Mouse (Mus musculus) embryo, embryonic 11.5 days (tissue): ENCODE measurements around the gene Gpr155.

Experiments used
- DNase-seq: peaks from one replicate; pipeline ENCODE4 v3.0.0-alpha.2; 2012; ENCODE audit warnings: low read depth, low spot score

Gene Gpr155

DNA sequence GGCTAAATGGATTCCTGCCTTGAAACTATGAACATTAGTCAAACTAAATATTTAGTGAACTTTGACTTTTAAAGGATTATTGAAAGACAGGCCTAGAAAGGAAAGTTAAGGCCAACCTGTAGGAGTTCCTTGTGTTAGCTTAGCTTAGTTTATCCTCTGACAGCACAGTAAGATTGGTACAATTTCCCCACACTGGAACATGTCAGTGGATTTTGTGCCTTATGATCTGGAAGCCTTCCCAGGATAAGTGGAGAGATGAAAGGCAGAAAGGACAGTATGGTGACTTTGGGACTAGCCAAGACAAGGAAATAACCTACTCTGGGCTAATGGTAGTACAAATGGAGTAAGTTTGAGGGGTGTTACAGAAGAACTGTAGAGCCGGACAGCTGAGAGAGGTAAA is 1.4 kb upstream of the Gpr155 start:
- no peak for DNase-seq

- DNase-seq: no peak
These were observed 574 bp downstream of the Gpr155 start for GRCm38 (mm10) chr2:73385641-73386355.

GRCm38 (mm10) chr2:73385172-73385571 is 1.2 kb downstream of the Gpr155 start:
- DNase-seq: no peak

- DNase-seq: no peak
These were observed 5.9 kb downstream of the Gpr155 start for GRCm38 (mm10) chr2:73380298-73380975.

GRCm38 (mm10) chr2:73379656-73380055 is 6.7 kb downstream of the Gpr155 start:
- no peak for DNase-seq

DNA sequence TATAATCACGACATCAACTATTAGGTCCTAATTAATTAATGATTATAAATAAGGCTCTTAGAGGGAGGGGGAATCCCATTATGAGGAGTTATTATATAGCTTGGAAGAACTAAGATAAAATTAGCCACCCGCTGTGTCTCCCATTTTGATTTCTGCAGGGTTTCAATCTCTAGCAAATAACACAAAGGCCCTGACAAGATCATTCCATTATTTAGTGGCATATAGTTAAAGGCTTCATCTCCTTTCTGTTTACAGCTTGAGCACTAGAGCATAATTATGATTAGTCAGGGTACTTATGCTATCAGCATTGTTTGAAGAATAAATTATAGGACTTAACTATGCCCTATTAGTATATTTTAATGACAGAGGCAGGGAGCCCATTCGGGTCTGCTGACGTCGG is 8.0 kb downstream of the Gpr155 start:
- no peak for DNase-seq

GRCm38 (mm10) chr2:73371530-73372335 is 14.6 kb downstream of the Gpr155 start:
- no peak for DNase-seq

GRCm38 (mm10) chr2:73363448-73363847 is 22.9 kb downstream of the Gpr155 start:
- no peak for DNase-seq

DNA sequence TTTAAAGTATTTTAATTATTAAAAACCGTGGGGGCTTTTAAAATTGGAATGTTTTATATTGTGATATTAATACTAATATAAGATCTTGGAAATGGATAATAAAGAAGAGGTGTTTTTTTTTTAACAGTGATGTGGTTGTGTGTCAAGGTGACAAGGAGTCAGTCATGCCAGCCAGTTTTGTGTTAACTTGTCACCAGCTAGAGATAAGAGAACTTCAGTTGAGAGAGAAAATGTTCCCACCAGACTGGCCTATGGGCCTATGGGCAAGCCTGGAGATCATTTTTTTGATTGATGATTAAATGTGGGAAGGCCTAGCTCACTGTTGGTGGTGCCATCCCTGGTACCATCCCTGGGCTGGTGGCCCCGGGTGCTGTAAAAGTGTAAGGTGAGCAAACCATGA is 25.8 kb downstream of the Gpr155 start:
- DNase-seq: no peak

GRCm38 (mm10) chr2:73359941-73360340 is 26.4 kb downstream of the Gpr155 start:
- no peak for DNase-seq

DNA sequence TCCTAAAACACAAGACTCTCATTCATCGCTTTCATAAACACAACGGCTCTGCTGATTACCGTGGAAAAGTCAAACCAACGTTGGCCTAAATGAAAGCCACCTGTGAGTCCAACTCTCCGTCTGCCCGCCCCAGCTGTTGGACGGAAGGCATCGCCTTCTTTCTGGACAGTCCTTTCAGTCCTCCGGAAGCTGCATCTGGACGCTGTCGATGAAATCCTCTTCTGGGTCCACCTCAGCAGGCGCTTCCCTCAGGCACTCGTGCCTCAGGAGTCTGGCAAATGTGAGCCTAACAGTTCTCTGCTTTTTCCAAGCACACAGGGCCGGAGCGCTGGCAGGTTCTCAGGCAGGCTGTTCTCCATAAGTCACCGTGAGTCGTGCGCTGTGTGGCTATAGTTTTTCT is 29.4 kb downstream of the Gpr155 start:
- no peak for DNase-seq

- DNase-seq: no peak
These were observed 34.4 kb downstream of the Gpr155 start for GRCm38 (mm10) chr2:73351927-73352374.

DNA sequence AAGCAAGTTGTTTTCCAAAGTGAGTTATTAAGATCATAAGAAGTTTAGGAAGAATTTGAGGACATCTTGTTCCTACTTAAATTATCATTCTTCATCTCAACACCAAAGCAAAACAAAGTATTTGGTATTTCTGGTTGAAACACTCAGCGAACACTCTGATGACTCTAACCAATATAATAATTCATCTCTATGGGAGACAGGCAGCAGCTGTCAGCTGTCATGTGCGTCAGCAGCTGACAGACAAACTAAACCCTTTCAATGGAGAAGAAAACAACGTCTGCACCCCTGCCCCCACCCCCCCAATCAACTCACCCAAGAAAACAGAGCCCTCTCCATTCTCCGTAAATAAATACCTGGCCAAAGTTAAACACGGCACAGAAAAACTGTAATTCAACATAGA is 34.9 kb downstream of the Gpr155 start:
- no peak for DNase-seq

- DNase-seq: no peak
These were observed 38.2 kb downstream of the Gpr155 start for GRCm38 (mm10) chr2:73348221-73348620.

DNA sequence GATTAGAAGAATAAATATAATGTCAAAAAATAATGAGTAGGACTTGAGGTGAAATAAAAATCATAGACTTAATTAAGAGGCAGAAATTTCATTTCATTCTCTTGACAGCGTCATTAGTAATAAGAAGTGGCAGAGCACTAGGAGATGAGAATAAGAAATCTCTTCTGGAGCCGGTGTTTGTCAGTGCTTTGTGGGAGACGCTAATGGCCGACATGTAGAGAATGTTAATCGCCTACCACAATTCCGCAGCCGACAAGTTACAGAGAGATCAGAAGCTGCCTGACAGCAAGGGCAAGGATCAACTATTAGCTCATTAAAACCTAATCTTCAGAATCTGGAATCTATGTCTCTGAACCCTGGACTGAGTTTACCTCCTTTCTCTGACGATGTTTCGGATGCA is 38.6 kb downstream of the Gpr155 start:
- DNase-seq: no peak

DNA sequence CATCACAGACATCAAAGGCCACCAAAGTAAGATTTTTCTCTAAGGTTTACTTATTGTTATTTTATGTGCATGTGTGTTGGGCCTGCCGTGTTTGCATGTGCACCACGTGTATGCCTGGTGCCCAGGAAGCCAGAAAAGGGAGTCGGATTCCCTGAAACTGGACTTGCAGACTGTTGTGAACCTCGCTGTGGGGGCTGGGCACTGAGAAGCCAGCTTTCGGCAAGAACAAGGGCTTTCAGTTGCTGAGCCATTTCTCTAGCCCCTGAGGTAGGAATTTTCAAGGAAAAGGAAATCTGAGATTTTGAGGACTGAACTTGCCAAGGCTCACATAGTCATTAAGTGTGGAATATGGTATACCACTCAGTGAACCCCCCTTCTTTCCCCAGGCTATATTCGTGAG is 39.2 kb downstream of the Gpr155 start:
- DNase-seq: no peak

GRCm38 (mm10) chr2:73346345-73347086 is 39.9 kb downstream of the Gpr155 start:
- DNase-seq: no peak

DNA sequence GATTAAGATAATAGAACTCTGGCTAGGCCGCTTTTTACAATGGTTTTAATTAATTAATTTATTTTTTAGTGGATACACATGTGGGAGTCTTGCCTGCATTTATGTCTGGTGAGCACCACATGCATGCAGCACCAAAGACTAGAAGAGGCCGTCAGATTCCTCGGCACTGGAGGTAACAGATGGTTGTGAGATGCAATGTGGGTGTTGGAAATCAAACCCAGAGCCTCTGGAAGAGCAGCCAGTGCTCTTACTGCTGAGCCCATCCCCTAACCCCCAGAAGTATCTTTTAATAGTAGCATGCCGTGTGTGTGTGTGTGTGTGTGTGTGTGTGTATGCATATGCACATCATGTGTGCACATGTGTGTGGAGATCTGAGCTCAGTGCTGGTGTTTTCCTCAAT is 41.2 kb downstream of the Gpr155 start:
- no peak for DNase-seq

GRCm38 (mm10) chr2:73343701-73344100 is 42.7 kb downstream of the Gpr155 start:
- no peak for DNase-seq

GRCm38 (mm10) chr2:73338415-73338814 is 48.0 kb downstream of the Gpr155 start:
- no peak for DNase-seq

GRCm38 (mm10) chr2:73335949-73336348 is 50.4 kb downstream of the Gpr155 start:
- no peak for DNase-seq

- no peak for DNase-seq
These were observed 60.5 kb downstream of the Gpr155 start for GRCm38 (mm10) chr2:73325871-73326270.
